Mouse (Mus musculus): Measurements from ENCODE around the gene Tmx2.

- TF ChIP-seq POLR2A (IDR thresholded peaks at IDR 0.05; ENCODE audit: borderline replicate concordance, extremely low read depth, low read depth, low read length) (no peak), CTCF (IDR thresholded peaks at IDR 0.05; ENCODE audit: insufficient read depth, low read length) (no peak)
Measured at GRCm38 (mm10) chr2:84707523-84707922, 28.6 kb upstream of the Tmx2 start.

Measured in lung, adult 2 months (tissue).